Mouse (Mus musculus): ENCODE measurements at regions not wholly inside any gene's neighbourhood (a gene's known extent, or its start where the extent isn't known, plus 50 kb on each side); places are given as distances from the start of the nearest gene placed in this dataset.
A peak's percentile ranks its signal among the peaks of the same experiment; 100 is the strongest.

DNA sequence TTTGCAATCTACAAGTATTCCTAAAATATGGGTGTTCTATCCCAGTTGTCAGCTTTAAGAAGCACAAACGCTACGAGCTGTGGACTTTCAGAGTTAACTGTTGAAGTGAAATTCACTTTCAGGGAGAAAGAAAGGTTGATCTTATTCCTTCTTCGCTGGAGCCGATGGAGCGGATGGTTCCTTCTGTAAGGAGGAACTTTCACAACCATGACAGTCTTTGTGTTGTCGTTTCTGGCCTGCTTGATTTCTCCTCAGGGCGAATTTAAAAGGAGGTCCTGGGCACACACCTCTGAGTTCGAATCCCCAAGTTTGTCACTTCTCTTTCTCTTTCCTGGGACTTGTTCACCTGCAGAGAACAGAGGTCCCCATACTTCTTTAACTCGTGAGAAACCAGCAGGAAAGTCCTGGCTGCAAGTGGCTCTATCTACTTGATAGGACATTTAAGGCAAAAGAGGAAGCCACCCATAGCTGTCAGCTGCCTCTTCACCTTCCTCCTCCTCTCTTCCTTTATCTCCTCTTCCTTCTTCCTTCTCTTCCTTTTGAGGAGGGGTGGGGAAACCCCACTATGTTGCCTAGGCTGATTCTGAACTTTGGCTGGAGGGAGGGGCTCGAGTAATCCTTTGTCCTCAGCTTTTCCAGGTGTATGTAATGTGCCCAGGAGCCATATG, 265.9 kb upstream of the Klf3 start:
- Histone ChIP-seq H3K4me1 (replicated peaks; ENCODE audit: control insufficient read depth, insufficient read depth, low read length) (0 out of 2 replicates have a peak, but pooled peaks cover 2% of the 10 kb centered on the region), H3K9ac (ENCODE audit: low read depth, low read length) (no peak overlapping the region), H3K9me3 (ENCODE audit: control insufficient read depth, low read length) (no peaks in the 10 kb centered on the region), H3K36me3 (ENCODE audit: control insufficient read depth, insufficient read depth, low read length) (no peaks in the 10 kb centered on the region), H3K27me3 (replicated peaks; ENCODE audit: control insufficient read depth, insufficient read depth, low read length) (no peaks in the 10 kb centered on the region), H3K4me3 (ENCODE audit: low read depth, low read length) (no peak overlapping the region), H3K27ac (ENCODE audit: low read depth, low read length) (no peak overlapping the region), H3K4me2 (no peak overlapping the region)
- no peak for DNase-seq (ENCODE audit: low spot score)
- no peak for ATAC-seq (replicated peaks; ENCODE audit: low FRiP score)
- WGBS = 56% methylated on average over 10 of the region's 10 CpGs

DNA sequence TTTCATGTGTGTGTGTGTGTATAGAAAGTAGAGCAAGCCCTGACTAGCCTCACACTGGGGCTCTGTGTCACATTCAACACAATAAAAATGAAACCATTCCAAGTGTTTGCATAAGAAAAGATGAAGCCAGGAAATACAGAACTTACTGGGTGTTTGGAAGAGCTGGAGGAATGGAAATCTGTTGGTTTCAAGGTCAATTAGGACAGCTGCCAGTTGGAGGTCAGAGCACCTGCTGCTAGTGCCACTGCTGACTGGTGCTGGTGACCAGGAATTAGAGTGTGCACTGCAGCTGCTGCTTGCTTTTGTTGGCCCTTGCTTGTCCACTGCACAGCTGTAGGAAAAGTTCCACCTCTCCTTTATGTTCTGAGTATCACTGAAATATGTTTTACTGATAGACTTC, 261.4 kb upstream of the Klf3 start:
- Histone ChIP-seq H3K4me1 (replicated peaks; ENCODE audit: control insufficient read depth, insufficient read depth, low read length) (0 out of 2 replicates have a peak, but pooled peaks cover 2% of the 10 kb centered on the region), H3K9me3 (ENCODE audit: control insufficient read depth, low read length) (no peaks in the 10 kb centered on the region), H3K9ac (ENCODE audit: low read depth, low read length) (no peak overlapping the region), H3K27ac (ENCODE audit: low read depth, low read length) (no peak overlapping the region), H3K4me3 (ENCODE audit: low read depth, low read length) (no peak overlapping the region), H3K27me3 (replicated peaks; ENCODE audit: control insufficient read depth, insufficient read depth, low read length) (no peaks in the 10 kb centered on the region), H3K4me2 (no peak overlapping the region), H3K36me3 (ENCODE audit: control insufficient read depth, insufficient read depth, low read length) (no peaks in the 10 kb centered on the region)
- ATAC-seq (replicated peaks; ENCODE audit: low FRiP score) = no peak
- DNase-seq (ENCODE audit: low spot score) = no peak

DNA sequence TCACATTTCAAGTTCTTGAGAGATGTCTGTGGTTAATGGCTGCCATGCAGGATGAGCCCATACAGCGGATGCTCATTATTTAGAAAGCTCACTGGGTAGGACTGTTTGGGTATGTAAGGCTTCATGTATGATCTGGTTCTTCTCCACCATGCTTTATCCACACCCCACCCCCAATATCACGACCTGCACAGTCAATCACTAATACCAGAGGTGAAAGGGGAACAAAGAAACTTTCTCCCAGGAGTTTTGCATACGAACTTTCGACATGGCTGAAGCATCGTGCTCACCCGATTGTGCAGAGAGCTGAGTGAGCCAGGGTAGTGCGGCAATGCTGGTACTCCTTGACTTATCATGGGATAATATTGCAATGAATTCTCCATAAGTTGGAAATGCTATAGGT, 247.3 kb upstream of the Klf3 start:
- Histone ChIP-seq H3K9ac (ENCODE audit: low read depth, low read length) (no peak overlapping the region), H3K4me3 (ENCODE audit: low read depth, low read length) (no peak overlapping the region), H3K27ac (ENCODE audit: low read depth, low read length) (no peak overlapping the region), H3K4me1 (replicated peaks; ENCODE audit: control insufficient read depth, insufficient read depth, low read length) (no peaks in the 10 kb centered on the region), H3K27me3 (replicated peaks; ENCODE audit: control insufficient read depth, insufficient read depth, low read length) (no peaks in the 10 kb centered on the region), H3K9me3 (ENCODE audit: control insufficient read depth, low read length) (no peaks in the 10 kb centered on the region), H3K36me3 (ENCODE audit: control insufficient read depth, insufficient read depth, low read length) (no peaks in the 10 kb centered on the region), H3K4me2 (no peak overlapping the region)
- WGBS = 83% methylated on average over 7 of the region's 7 CpGs
- no peak for ATAC-seq (replicated peaks; ENCODE audit: low FRiP score)
- DNase-seq (ENCODE audit: low spot score) = no peak

DNA sequence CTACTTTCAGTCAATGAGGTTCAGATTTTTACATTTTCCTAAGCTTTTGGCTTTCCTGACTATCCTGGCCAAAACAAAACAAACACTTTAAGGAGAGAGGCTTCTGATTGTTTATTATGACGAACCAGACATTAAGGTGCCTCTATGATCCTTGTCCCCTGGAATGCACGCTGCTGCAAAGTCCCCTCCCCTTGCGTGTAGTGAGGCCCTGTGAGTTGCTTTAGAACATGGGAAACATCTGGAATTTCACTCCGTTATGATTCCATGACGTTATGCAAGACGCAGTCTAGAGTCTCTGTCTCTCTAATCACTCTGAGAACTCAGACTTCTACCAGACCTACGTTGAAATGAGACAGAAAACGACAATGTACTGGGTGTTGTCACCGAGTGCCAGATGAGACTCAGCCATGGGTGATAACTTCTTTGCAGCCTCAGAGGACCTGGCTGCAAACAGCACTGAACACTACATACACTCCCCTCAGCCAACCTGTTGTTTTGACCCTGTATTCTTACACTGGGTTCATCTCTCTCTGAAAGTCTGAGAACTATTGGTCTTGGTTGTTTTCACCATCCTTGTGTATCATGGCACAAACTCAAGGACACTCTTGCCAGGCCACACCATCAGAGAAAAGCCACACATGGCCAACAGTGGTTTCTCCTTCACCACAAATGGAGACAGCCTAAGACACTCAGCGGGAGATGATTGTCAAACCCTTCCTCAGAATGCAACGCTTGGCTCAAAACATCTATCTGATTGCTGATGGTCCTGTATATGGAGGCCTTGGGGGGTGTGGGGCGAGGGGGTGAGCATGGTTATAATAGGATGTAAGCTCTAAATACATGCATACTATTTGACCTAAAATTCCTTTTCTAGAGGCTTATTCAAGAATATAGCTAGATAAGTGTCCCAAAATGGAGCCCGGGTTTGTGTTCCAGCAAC, 236.5 kb upstream of the Klf3 start:
- no peaks in the 10 kb centered on the region for H3K9me3 ChIP-seq (ENCODE audit: control insufficient read depth, low read length)
- no peaks in the 10 kb centered on the region for H3K36me3 ChIP-seq (ENCODE audit: control insufficient read depth, insufficient read depth, low read length)
- H3K9ac ChIP-seq (ENCODE audit: low read depth, low read length) = no peak overlapping the region
- H3K27me3 ChIP-seq (replicated peaks; ENCODE audit: control insufficient read depth, insufficient read depth, low read length) = no peaks in the 10 kb centered on the region
- peaks cover 2% of the 10 kb centered on the region; the same call in 1 of the 2 replicates for H3K4me1 ChIP-seq (replicated peaks; ENCODE audit: control insufficient read depth, insufficient read depth, low read length)
- H3K4me3 ChIP-seq (ENCODE audit: low read depth, low read length) = no peak overlapping the region
- WGBS = 75% methylated on average over 13 of the region's 13 CpGs
- ATAC-seq (replicated peaks; ENCODE audit: low FRiP score) (peak; percentile 66), DNase-seq (ENCODE audit: low spot score) (no peak)
- peak overlapping the region; percentile 41; the same call in 1 of the 2 replicates for H3K27ac ChIP-seq (ENCODE audit: low read depth, low read length)
- no peak overlapping the region for H3K4me2 ChIP-seq

DNA sequence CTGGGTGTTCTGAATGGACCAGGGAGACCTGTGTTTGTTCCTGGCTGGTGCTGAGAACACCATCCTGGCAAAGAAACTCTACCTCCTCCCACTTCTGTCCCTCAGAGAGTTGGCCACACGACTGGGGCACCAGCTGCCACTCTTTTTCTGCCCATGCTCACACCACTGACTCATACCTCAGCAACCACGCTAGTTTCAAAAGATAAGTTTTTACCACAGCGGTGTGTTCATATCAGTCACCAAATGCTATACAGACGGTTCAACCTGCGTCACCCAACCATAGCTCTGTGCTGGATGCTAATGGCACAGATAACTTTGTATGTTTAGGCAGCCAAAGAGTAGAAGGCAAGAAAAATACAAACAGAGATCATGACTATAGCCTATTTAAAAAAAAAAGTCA, 235.4 kb upstream of the Klf3 start:
- H3K4me3 ChIP-seq (ENCODE audit: low read depth, low read length) = no peak overlapping the region
- H3K27me3 ChIP-seq (replicated peaks; ENCODE audit: control insufficient read depth, insufficient read depth, low read length) = no peaks in the 10 kb centered on the region
- ATAC-seq (replicated peaks; ENCODE audit: low FRiP score) (peak; percentile 96), DNase-seq (ENCODE audit: low spot score) (no peak)
- H3K4me1 ChIP-seq (replicated peaks; ENCODE audit: control insufficient read depth, insufficient read depth, low read length) = peaks cover 2% of the 10 kb centered on the region; the same call in 1 of the 2 replicates
- no peak overlapping the region for H3K4me2 ChIP-seq
- 47% methylated on average over 5 of the region's 5 CpGs for WGBS
- H3K27ac ChIP-seq (ENCODE audit: low read depth, low read length) = peak overlapping the region; percentile 53; the same call in 1 of the 2 replicates
- no peaks in the 10 kb centered on the region for H3K9me3 ChIP-seq (ENCODE audit: control insufficient read depth, low read length)
- H3K9ac ChIP-seq (ENCODE audit: low read depth, low read length) = no peak overlapping the region
- no peaks in the 10 kb centered on the region for H3K36me3 ChIP-seq (ENCODE audit: control insufficient read depth, insufficient read depth, low read length)

DNA sequence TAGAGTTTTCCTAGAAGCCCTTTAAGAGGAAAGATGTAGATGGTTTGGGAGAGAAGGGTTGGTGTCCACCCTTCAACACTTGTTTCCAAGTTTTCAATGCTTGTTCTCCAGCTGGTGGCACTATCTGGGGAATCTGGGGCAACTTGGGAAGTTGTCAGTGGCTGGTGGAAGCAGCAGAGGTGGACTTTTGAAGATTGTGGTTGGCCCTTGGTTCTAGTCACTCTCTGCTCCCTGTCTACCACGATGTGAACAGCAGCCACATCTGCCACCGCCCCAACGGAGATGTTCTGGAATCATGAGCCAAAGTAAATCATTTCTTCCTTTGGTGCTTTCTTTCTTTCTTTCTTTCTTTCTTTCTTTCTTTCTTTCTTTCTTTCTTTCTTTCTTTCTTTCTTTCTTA, 234.9 kb upstream of the Klf3 start:
- no peak overlapping the region for H3K4me3 ChIP-seq (ENCODE audit: low read depth, low read length)
- H3K9me3 ChIP-seq (ENCODE audit: control insufficient read depth, low read length) = no peaks in the 10 kb centered on the region
- peaks cover 2% of the 10 kb centered on the region; the same call in 1 of the 2 replicates for H3K4me1 ChIP-seq (replicated peaks; ENCODE audit: control insufficient read depth, insufficient read depth, low read length)
- DNase-seq (ENCODE audit: low spot score) (no peak), ATAC-seq (replicated peaks; ENCODE audit: low FRiP score) (no peak; the same call in 1 of the 2 replicates)
- H3K27ac ChIP-seq (ENCODE audit: low read depth, low read length) = 0 out of 2 replicates have a peak overlapping the region, but pooled peaks have one; percentile 3
- no peak overlapping the region for H3K4me2 ChIP-seq
- H3K36me3 ChIP-seq (ENCODE audit: control insufficient read depth, insufficient read depth, low read length) = no peaks in the 10 kb centered on the region
- 82% methylated on average over 3 of the region's 3 CpGs for WGBS
- no peaks in the 10 kb centered on the region for H3K27me3 ChIP-seq (replicated peaks; ENCODE audit: control insufficient read depth, insufficient read depth, low read length)
- no peak overlapping the region for H3K9ac ChIP-seq (ENCODE audit: low read depth, low read length)

DNA sequence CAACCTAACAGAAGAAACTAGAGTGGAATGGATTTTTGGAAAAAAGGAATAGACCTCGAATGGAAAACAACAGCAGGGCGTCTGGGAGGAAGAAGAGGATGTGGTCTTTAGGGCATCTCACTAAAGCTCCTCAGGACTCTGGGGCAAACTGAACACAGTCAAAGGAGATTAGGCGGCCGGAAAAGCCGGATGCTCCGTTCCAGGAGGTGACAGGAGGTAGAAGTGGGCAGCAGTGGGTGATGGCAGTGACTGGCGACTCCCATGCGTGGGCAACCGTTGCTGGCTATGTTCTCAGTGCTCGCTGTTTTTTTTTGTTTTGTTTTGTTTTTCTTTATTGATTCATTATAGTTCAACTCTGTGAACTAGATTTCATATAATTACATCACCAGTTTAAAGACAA, 228.8 kb upstream of the Klf3 start:
- no peaks in the 10 kb centered on the region for H3K9me3 ChIP-seq (ENCODE audit: control insufficient read depth, low read length)
- no peak overlapping the region for H3K9ac ChIP-seq (ENCODE audit: low read depth, low read length)
- H3K27ac ChIP-seq (ENCODE audit: low read depth, low read length) = no peak overlapping the region
- H3K4me3 ChIP-seq (ENCODE audit: low read depth, low read length) = no peak overlapping the region
- no peaks in the 10 kb centered on the region for H3K27me3 ChIP-seq (replicated peaks; ENCODE audit: control insufficient read depth, insufficient read depth, low read length)
- H3K4me2 ChIP-seq = no peak overlapping the region
- peaks cover 25% of the 10 kb centered on the region for H3K4me1 ChIP-seq (replicated peaks; ENCODE audit: control insufficient read depth, insufficient read depth, low read length)
- no peaks in the 10 kb centered on the region for H3K36me3 ChIP-seq (ENCODE audit: control insufficient read depth, insufficient read depth, low read length)
- DNase-seq (ENCODE audit: low spot score) = no peak
- no peak for ATAC-seq (replicated peaks; ENCODE audit: low FRiP score)
- WGBS = 82% methylated on average over 10 of the region's 10 CpGs

DNA sequence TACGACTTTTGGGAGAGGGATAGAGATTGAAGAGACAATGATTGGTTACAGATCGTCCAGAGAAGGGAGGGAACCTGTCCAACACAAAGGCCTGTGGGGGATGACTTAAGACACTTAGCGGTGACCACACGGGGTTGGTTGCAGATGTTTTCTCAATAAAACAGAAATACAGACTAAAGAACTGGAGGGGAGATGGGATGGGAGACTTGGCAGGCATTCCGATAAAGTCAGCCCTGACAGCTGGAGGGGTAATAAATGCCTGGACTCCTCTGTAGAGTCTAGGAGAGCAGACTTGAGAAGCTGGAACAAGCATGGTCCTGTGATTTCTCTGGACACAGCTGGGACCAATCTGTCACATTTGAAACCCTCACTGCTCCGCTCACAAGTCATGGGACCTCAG, 227.3 kb upstream of the Klf3 start:
- peaks cover 39% of the 10 kb centered on the region for H3K4me1 ChIP-seq (replicated peaks; ENCODE audit: control insufficient read depth, insufficient read depth, low read length)
- H3K4me2 ChIP-seq = no peak overlapping the region
- no peak overlapping the region for H3K9ac ChIP-seq (ENCODE audit: low read depth, low read length)
- H3K27me3 ChIP-seq (replicated peaks; ENCODE audit: control insufficient read depth, insufficient read depth, low read length) = no peaks in the 10 kb centered on the region
- H3K27ac ChIP-seq (ENCODE audit: low read depth, low read length) = no peak overlapping the region
- no peaks in the 10 kb centered on the region for H3K9me3 ChIP-seq (ENCODE audit: control insufficient read depth, low read length)
- H3K36me3 ChIP-seq (ENCODE audit: control insufficient read depth, insufficient read depth, low read length) = no peaks in the 10 kb centered on the region
- WGBS = 76% methylated on average over 6 of the region's 6 CpGs
- ATAC-seq (replicated peaks; ENCODE audit: low FRiP score) (no peak), DNase-seq (ENCODE audit: low spot score) (no peak)
- H3K4me3 ChIP-seq (ENCODE audit: low read depth, low read length) = no peak overlapping the region

Data from liver, embryonic 11.5 days (tissue).